In genomic region chr11:114657737-114658136, GRCm38 (mm10) we compare ENCODE assay signal across 9 mouse cellular contexts. TPM values are rescaled to one million over a fixed set of nuclear protein-coding genes. Genes with fewer than 3 reads are reported as not detected.
A peak's percentile ranks its signal among the peaks of the same experiment; 100 is the strongest.
DNase-seq lines count a peak whose midpoint lies in the region; ATAC-seq and TF ChIP-seq lines count a peak whose summit lies in the region.
"Had no signal": no experiment of that assay in that cellular context is flagged by ENCODE, and none has a peak within 500 bp of the region (broad histone marks: within the 10 kb centered on the region; RNA-seq: fewer than 3 reads in every experiment).

No protein-coding gene starts in this region.

- no peaks in the 10 kb centered on the region for H3K27me3 ChIP-seq in forebrain, embryonic 14.5 days (replicated peaks; ENCODE audit: control insufficient read depth, insufficient read depth, low read length)
- no peaks in the 10 kb centered on the region for H3K27me3 ChIP-seq in splenic B cell, adult 2 months (ENCODE audit: control insufficient read depth, insufficient read depth, low read length, poor library complexity, severe bottlenecking)

- DNase-seq in CD4-positive, CD25-positive, alpha-beta regulatory T cell, adult 2 months (ENCODE audit: low read depth, low spot score): peak; percentile 79
- DNase-seq in 3134 (ENCODE audit: extremely low read depth, insufficient read length, low spot score): peak; percentile 80
- peak; percentile 69 for DNase-seq in forebrain, embryonic 14.5 days (ENCODE audit: low spot score)
- DNase-seq in layer of hippocampus, postnatal 25 days (ENCODE audit: extremely low spot score in 1 of 2, low spot score in 1 of 2): peak; percentile 72 to 89
- DNase-seq in mesoderm, embryonic 11.5 days (ENCODE audit: low read depth, low spot score): peak; percentile 79
- peak; percentile 72 for DNase-seq in splenic B cell, adult 2 months (ENCODE audit: low read depth, low spot score)
- DNase-seq: liver, embryonic 13.5 days had no signal

- WGBS in bone marrow, adult 2 months: 28% methylated on average over 7 of the region's 7 CpGs
- 22% methylated on average over 7 of the region's 7 CpGs for WGBS in forebrain, embryonic 14.5 days

- H3K4me1 ChIP-seq in bone marrow, adult 2 months (ENCODE audit: control insufficient read depth, insufficient read depth, low read length): peaks cover 12% of the 10 kb centered on the region
- H3K4me1 ChIP-seq in forebrain, embryonic 14.5 days (ENCODE audit: control insufficient read depth, insufficient read depth, low read length): no peaks in the 10 kb centered on the region
- H3K4me1 ChIP-seq: liver, embryonic 13.5 days had no signal

- H3K4me3 ChIP-seq in bone marrow, adult 2 months (replicated peaks; ENCODE audit: control insufficient read depth, low read depth, low read length): no peak overlapping the region
- no peak overlapping the region for H3K4me3 ChIP-seq in forebrain, embryonic 14.5 days (ENCODE audit: low read depth, low read length)
- H3K4me3 ChIP-seq: liver, embryonic 13.5 days had no signal

- no peak overlapping the region for H3K27ac ChIP-seq in bone marrow, adult 2 months (ENCODE audit: control insufficient read depth, insufficient read depth, low read depth, low read length, poor library complexity)
- no peak overlapping the region for H3K27ac ChIP-seq in forebrain, embryonic 14.5 days (ENCODE audit: low read depth, low read length)
- H3K27ac ChIP-seq: liver, embryonic 13.5 days had no signal

- H3K4me2 ChIP-seq in forebrain, embryonic 14.5 days (ENCODE audit: low read length): no peak overlapping the region
- H3K4me2 ChIP-seq: liver, embryonic 13.5 days had no signal

- no peak for TF ChIP-seq POLR2A in bone marrow, adult 2 months (IDR thresholded peaks at IDR 0.05; ENCODE audit: borderline replicate concordance, control insufficient read depth, low read depth, low read length)

- ATAC-seq in CD4-positive, CD25-positive, alpha-beta regulatory T cell, adult 4 months: no peak
- peak; percentile 34; the same call in 1 of the 2 replicates for ATAC-seq in forebrain, embryonic 14.5 days

- no peaks in the 10 kb centered on the region for H3K9me3 ChIP-seq in forebrain, embryonic 14.5 days (replicated peaks; ENCODE audit: control insufficient read depth, low read length)
- H3K9me3 ChIP-seq: liver, embryonic 13.5 days had no signal

- TF ChIP-seq CTCF in bone marrow, adult 2 months (IDR thresholded peaks at IDR 0.05; ENCODE audit: control insufficient read depth, insufficient read depth, low read length): peak; percentile 83

- no peak overlapping the region for H3K9ac ChIP-seq in forebrain, embryonic 14.5 days (ENCODE audit: low read length)
- H3K9ac ChIP-seq: liver, embryonic 13.5 days had no signal

- no peaks in the 10 kb centered on the region for H3K36me3 ChIP-seq in forebrain, embryonic 14.5 days (ENCODE audit: control insufficient read depth, insufficient read depth, low read length)
- no peaks in the 10 kb centered on the region for H3K36me3 ChIP-seq in splenic B cell, adult 2 months (ENCODE audit: control insufficient read depth, insufficient read depth, low read length, poor library complexity, severe bottlenecking)
- H3K36me3 ChIP-seq: liver, embryonic 13.5 days had no signal

RNA-seq across cellular contexts. Expression of gene Rpl38, which starts 10.6 kb away (rescaled TPM):
- 1,000 to 10,000 TPM in 1 of 2 experiments, 100 to 1,000 TPM in 1; 937 to 1,379 TPM for polyA plus RNA-seq in CD4-positive, CD25-positive, alpha-beta regulatory T cell, adult 4 months (2017; shearing (Covaris generic))
- 2,536 and 3,301 TPM in 2 replicates for polyA plus RNA-seq in bone marrow, adult 2 months (2011; ENCODE audit: insufficient read depth, insufficient read length, low replicate concordance, missing spikeins)
- 739 and 915 TPM in 2 replicates for polyA plus RNA-seq in forebrain, embryonic 14.5 days (2014; fragmentation: Nextera tagmentation; extraction: Ambion mirVana)
- 100 to 1,000 TPM; 761 to 890 TPM for total RNA-seq in layer of hippocampus, postnatal 25 days (2021)

RNA-seq across cellular contexts. Expression of gene Ttyh2, which starts 17.5 kb away (rescaled TPM):
- 1 to 10 TPM; 2.9 to 4.1 TPM for polyA plus RNA-seq in CD4-positive, CD25-positive, alpha-beta regulatory T cell, adult 4 months (2017; shearing (Covaris generic))
- 1.6 and 2.6 TPM in 2 replicates for polyA plus RNA-seq in bone marrow, adult 2 months (2011; ENCODE audit: insufficient read depth, insufficient read length, low replicate concordance, missing spikeins)
- polyA plus RNA-seq in forebrain, embryonic 14.5 days (2014; fragmentation: Nextera tagmentation; extraction: Ambion mirVana): 24.0 and 25.2 TPM in 2 replicates
- total RNA-seq in layer of hippocampus, postnatal 25 days (2021): 10 to 100 TPM; 28.8 to 34.0 TPM
